Mouse (Mus musculus): ENCODE results near the gene Ppfibp1. TPM values are rescaled to one million over a fixed set of nuclear protein-coding genes. Genes with fewer than 3 reads are reported as not detected.

The Ppfibp1 gene
- total RNA-seq, 4 experiments from 2014 or later, result 80.0 to 138 (median 105) TPM

GRCm38 (mm10) chr6:147051666-147052065 lies 163.4 kb downstream of the Ppfibp1 start:
- DNase-seq, result no peak

GRCm38 (mm10) chr6:147052440-147052839 lies 164.2 kb downstream of the Ppfibp1 start:
- no peak for DNase-seq

DNA sequence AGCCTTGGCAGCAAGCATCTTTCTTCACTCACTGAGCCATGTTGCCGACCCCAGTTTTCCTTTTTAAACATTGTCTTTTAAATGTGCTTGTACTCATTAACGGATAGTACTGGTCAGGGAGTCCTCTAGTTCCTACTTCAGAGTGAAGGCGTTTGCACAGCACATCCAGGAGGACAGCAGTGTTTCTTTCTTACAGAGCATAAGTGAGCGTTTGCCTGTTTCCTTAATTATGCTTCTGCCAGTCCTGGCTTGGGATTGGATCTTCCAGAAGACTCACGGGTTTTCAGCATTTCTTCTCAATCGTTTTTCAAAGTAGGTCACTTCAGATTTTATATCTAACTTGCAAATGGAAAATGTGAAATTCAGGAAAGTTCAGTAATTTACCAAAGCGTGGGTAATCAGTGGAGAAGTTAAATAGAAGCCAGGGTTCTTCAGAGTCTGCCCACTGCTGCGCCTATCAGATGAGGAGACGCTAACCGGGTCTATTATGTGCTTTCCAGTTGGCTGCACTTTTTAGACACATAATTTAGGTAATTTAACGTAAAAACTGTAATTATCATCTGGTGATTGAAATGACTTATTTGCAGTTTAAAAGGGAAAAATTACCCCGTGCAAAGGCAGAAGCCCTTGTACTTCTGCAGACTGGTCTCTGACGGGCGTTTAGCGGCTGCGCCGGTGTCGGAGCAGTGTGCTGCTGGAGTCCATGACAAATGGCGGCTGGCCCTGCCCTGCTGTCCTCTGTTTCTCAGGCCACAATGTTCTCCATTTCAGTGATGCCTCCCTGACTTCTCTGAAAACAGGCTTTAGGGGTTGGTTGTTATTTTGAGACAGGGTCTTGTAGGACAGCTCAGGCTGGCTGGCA lies 165.7 kb downstream of the Ppfibp1 start:
- DNase-seq, result no peak

- no peak for DNase-seq
Measured at GRCm38 (mm10) chr6:147055374-147055977, 167.2 kb downstream of the Ppfibp1 start.

DNA sequence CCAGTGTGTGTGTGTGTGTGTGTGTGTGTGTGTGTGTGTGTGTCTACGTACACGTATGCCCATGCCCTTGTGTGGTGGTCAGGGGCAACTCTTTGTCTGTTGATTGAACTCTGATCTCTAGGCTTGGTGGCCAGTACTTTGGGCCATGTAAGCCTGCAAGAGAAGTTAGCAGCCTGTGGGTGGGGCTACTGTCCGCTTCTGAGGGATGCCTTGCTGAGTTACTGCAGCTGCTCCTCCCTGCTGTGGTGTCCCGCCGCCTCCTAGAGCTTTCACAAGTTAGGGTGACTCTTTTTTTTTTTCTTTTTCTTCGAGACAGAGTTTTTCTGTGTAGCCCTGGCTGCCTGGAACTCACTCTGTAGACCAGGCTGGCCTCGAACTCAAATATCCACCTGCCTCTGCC lies 171.0 kb downstream of the Ppfibp1 start:
- DNase-seq, result no peak

DNA sequence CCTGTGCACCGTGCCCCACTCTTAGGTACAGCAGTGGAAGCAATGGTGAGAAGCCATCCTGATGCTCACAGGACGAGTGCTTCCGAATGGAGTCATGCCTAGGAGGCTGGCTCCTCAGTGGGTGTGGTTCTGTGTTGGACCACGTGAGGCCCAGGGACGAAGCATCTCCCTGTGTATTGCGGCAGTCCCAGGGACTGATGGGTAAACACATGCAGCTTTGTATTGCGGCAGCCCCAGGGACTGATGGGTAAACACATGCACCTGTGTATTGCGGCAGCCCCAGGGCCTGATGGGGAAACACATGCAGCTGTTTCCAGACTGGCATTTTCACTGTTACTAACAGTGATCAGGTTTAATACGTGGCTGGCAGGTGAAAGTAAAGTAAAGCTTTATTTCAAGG lies 173.3 kb downstream of the Ppfibp1 start:
- DNase-seq, result no peak

DNA sequence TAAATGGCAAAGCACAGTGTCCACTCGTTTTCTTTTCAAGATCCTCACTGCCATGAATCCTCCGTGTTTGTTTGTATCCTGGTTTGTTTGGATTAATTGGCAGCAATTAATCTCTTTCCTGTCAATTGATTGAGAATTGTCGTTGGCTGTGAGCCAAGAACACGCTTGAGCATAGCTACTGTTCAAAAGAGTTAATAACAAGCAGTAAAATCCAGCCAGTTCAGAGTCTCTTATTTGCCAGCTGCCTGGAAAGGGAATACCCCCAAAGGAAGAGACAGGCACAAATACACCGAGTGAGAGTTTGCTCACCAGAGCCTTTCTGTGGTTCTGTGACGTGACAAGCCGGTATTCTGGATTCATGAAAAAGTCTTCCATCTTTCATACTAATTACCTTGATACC lies 173.7 kb downstream of the Ppfibp1 start:
- no peak for DNase-seq

GRCm38 (mm10) chr6:147062694-147063093 lies 174.4 kb downstream of the Ppfibp1 start:
- DNase-seq, result no peak

DNA sequence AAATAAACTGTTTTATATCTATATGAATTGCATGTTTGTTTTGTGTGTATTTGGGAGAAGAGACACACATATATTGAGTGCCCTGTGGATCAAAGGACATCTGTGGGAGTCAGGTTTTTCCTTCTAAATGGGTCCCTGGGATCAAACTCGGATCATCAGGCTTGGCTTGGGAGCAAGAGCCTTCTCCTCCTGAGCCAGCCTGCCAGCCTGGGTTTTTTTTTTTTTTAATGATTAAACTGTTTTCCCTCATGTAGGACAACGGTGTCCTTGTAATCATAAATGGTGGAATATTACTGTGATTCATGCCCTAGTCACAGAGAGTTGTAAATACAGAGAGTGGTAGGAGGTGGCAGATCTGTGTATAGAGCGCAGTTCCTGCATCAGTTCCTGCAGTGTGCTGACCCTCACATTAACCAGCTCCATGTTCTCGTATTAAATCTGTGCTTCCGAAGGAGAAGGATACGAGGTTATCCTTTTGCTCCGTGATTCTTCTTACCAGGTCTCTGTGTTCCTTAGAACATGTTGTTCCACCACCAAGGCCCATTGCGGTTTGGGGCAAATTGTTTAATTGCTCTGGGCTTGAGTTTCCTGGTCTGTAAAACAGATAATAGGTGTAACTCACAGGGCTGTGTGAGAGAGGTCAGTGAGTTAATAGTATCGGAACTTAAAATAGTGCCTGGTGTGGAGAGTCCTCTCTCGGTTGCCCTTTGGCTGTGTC lies 176.1 kb downstream of the Ppfibp1 start:
- no peak for DNase-seq

DNA sequence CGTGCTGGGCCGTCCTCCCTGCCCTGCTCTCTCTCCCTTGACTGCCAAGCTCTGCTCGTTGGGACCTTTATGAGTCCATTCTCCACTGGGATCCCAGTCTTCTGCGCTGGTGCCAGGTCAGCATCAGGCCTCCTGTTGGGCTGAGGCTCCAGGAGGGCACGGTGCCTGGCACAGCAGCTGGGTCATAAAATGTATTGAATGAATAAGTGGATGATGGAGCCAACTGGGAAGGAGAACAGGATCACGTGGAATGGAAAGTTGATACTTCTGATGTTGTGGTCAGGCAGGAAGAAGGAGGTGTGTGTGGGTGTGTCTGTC lies 176.6 kb downstream of the Ppfibp1 start:
- DNase-seq, result no peak

- DNase-seq, result no peak
Measured at GRCm38 (mm10) chr6:147075808-147076387, 187.6 kb downstream of the Ppfibp1 start.

DNA sequence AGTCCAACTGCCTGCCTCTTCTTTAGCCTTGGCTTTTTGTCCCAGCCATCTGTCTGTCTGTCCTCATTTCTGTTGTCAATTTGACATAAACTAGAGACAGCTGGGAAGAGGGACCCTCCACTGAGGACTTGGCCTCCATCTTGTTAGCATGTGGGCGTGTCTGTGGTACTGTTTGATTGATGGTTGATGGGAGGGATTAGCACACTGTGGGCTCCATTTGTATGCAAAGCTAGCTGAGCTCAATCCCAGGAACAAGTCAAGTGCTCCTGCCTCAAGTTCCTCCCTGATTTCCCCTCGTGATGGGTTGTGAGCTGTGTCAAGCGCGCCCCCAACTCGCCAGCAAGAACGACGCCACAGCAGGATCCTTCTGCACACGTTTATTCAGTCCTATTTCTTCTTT lies 188.6 kb downstream of the Ppfibp1 start:
- DNase-seq, result no peak

DNA sequence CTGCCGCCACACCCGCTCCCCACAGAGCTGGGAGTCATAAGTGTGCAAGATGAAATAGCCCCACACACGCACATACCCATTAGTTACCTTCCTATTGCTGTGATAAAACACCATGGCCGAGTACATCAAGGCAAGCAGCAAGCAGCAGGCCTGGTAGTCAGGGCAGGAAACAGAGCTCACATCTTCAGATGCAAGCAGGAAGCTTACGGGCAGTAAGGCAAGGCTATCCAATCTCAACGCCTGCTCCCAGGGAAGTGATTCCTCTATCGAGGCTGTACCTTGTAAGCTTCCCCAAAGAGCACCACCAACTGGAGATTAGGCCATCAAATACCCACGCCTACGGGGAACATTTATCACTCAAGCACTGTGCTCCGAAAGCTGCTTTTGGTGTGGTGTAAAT lies 191.6 kb downstream of the Ppfibp1 start:
- no peak for DNase-seq

Other genes starting within 250 kb of the Ppfibp1 start
- 10 to 100 TPM; 59.0 to 79.5 (median 69.0) TPM for gene Med21, start 245.9 kb upstream of the Ppfibp1 start, total RNA-seq (2022)
- gene Tm7sf3, start 245.7 kb upstream of the Ppfibp1 start, total RNA-seq (2022), result 10 to 100 TPM; 46.1 to 69.9 (median 58.5) TPM
- 10 to 100 TPM; 24.0 to 26.8 (median 25.9) TPM for gene Stk38l, start 163.5 kb upstream of the Ppfibp1 start, total RNA-seq (2022)
- gene Arntl2, start 92.4 kb upstream of the Ppfibp1 start, total RNA-seq (2022), result 1 to 10 TPM; 1.6 to 6.4 (median 3.4) TPM
- not detected for gene Smco2, start 38.4 kb upstream of the Ppfibp1 start, total RNA-seq (2022)
- gene 1700034J05Rik, start 65.9 kb downstream of the Ppfibp1 start, total RNA-seq (2022), result not detected
- gene Rep15, start 144.1 kb downstream of the Ppfibp1 start, total RNA-seq (2022), result 1 to 10 TPM in 3 of 4 experiments, under 1 TPM in 1; 0.70 to 2.7 (median 1.2) TPM
- gene Mrps35, start 154.3 kb downstream of the Ppfibp1 start, total RNA-seq (2022), result 10 to 100 TPM; 75.1 to 86.0 (median 81.8) TPM
- under 1 TPM in 2 of 4 experiments, not detected in 2; 0.35 to 0.80 TPM for gene Mansc4, start 198.5 kb downstream of the Ppfibp1 start, total RNA-seq (2022)
- gene Klhl42, start 202.9 kb downstream of the Ppfibp1 start, total RNA-seq (2022), result 10 to 100 TPM; 23.3 to 27.7 (median 24.8) TPM

All from adrenal gland, adult 8-10 months (tissue).